Mouse (Mus musculus): ENCODE data around the gene Ints4. TPM values are rescaled to one million over a fixed set of nuclear protein-coding genes. Genes with fewer than 3 reads are reported as not detected.
"Not testable (repeated sequence)": the region's sequence is repeated elsewhere in the genome, so short reads cannot be mapped to it uniquely, and the experiment has no call there.

Ints4 gene
- polyA plus RNA-seq (2015; fragmentation: Nextera tagmentation; extraction: Ambion mirVana): 39.2 and 39.5 TPM in 2 replicates

GRCm38 (mm10) chr7:97480821-97481339 is at the start of gene Ints4:
Ints4 (plus strand) TSS chr7:97480956.
- H3K9ac ChIP-seq (replicated peaks): peak within 1 kb of the TSS; percentile 63
- peak within 1 kb of the TSS; percentile 79 for H3K27ac ChIP-seq (replicated peaks)
- ATAC-seq (ENCODE audit: low FRiP score): peak; percentile 99
- under 1% methylated on average over 24 of the region's 24 CpGs for WGBS
- H3K4me3 ChIP-seq (replicated peaks): peak within 1 kb of the TSS; percentile 84
- peaks cover 13% of the 10 kb centered on the region for H3K36me3 ChIP-seq
- peak within 1 kb of the TSS; percentile 82 for H3K4me2 ChIP-seq
- 0 out of 2 replicates have a peak, but pooled peaks cover 4% of the 10 kb centered on the region for H3K27me3 ChIP-seq (replicated peaks)
- H3K9me3 ChIP-seq (replicated peaks): no peaks in the 10 kb centered on the region
- peaks cover 26% of the 10 kb centered on the region for H3K4me1 ChIP-seq

- 71% methylated on average over 3 of the region's 3 CpGs for WGBS
- H3K27ac ChIP-seq (replicated peaks); H3K4me2 ChIP-seq; H3K27me3 ChIP-seq (replicated peaks); H3K4me3 ChIP-seq (replicated peaks); H3K36me3 ChIP-seq; H3K4me1 ChIP-seq; H3K9me3 ChIP-seq (replicated peaks); H3K9ac ChIP-seq (replicated peaks); ATAC-seq (ENCODE audit: low FRiP score): not testable (repeated sequence)
Observed at GRCm38 (mm10) chr7:97433517-97433916, 47.2 kb upstream of the Ints4 start.

- WGBS: 86% methylated on average over 10 of the region's 10 CpGs
- no peaks in the 10 kb centered on the region for H3K36me3 ChIP-seq
- no peak overlapping the region for H3K4me3 ChIP-seq (replicated peaks)
- peaks cover 8% of the 10 kb centered on the region for H3K4me1 ChIP-seq
- H3K9me3 ChIP-seq (replicated peaks): no peaks in the 10 kb centered on the region
- no peak overlapping the region for H3K9ac ChIP-seq (replicated peaks)
- no peak overlapping the region for H3K27ac ChIP-seq (replicated peaks)
- ATAC-seq (ENCODE audit: low FRiP score): no peak
- H3K4me2 ChIP-seq: no peak overlapping the region
- no peaks in the 10 kb centered on the region for H3K27me3 ChIP-seq (replicated peaks)
Observed at GRCm38 (mm10) chr7:97434517-97434916, 46.2 kb upstream of the Ints4 start.

GRCm38 (mm10) chr7:97438986-97439385 is 41.8 kb upstream of the Ints4 start:
- ATAC-seq (ENCODE audit: low FRiP score): no peak
- no peaks in the 10 kb centered on the region for H3K4me1 ChIP-seq
- no peaks in the 10 kb centered on the region for H3K36me3 ChIP-seq
- H3K27ac ChIP-seq (replicated peaks): no peak overlapping the region
- H3K9ac ChIP-seq (replicated peaks): no peak overlapping the region
- H3K4me3 ChIP-seq (replicated peaks): no peak overlapping the region
- H3K4me2 ChIP-seq: no peak overlapping the region
- H3K27me3 ChIP-seq (replicated peaks): no peaks in the 10 kb centered on the region
- no peaks in the 10 kb centered on the region for H3K9me3 ChIP-seq (replicated peaks)

- peak; percentile 90 for ATAC-seq (ENCODE audit: low FRiP score)
- 26% methylated on average over 6 of the region's 6 CpGs for WGBS
- H3K4me1 ChIP-seq: peaks cover 3% of the 10 kb centered on the region; the same call in 1 of the 2 replicates
- no peak overlapping the region for H3K4me2 ChIP-seq
- H3K9ac ChIP-seq (replicated peaks): no peak overlapping the region
- H3K27me3 ChIP-seq (replicated peaks): no peaks in the 10 kb centered on the region
- H3K36me3 ChIP-seq: no peaks in the 10 kb centered on the region
- no peaks in the 10 kb centered on the region for H3K9me3 ChIP-seq (replicated peaks)
- peak overlapping the region; percentile 83 for H3K27ac ChIP-seq (replicated peaks)
- H3K4me3 ChIP-seq (replicated peaks): no peak overlapping the region
Observed at GRCm38 (mm10) chr7:97446171-97446925, 34.4 kb upstream of the Ints4 start.

- 31% methylated on average over 6 of the region's 6 CpGs for WGBS
- peak; percentile 67 for ATAC-seq (ENCODE audit: low FRiP score)
- Histone ChIP-seq H3K9ac (replicated peaks) (no peak overlapping the region), H3K27me3 (replicated peaks) (no peaks in the 10 kb centered on the region), H3K27ac (replicated peaks) (peak overlapping the region; percentile 83), H3K9me3 (replicated peaks) (no peaks in the 10 kb centered on the region), H3K4me2 (peak overlapping the region; percentile 0; the same call in 1 of the 2 replicates), H3K36me3 (no peaks in the 10 kb centered on the region), H3K4me3 (replicated peaks) (no peak overlapping the region), H3K4me1 (peaks cover 3% of the 10 kb centered on the region; the same call in 1 of the 2 replicates)
Observed at GRCm38 (mm10) chr7:97447050-97447531, 33.7 kb upstream of the Ints4 start.

- H3K9ac ChIP-seq (replicated peaks); H3K4me2 ChIP-seq; ATAC-seq (ENCODE audit: low FRiP score); H3K36me3 ChIP-seq; H3K27me3 ChIP-seq (replicated peaks); H3K9me3 ChIP-seq (replicated peaks); H3K27ac ChIP-seq (replicated peaks); H3K4me3 ChIP-seq (replicated peaks): not testable (repeated sequence)
- WGBS: 86% methylated on average over 2 of the region's 2 CpGs
- peaks cover 13% of the 10 kb centered on the region for H3K4me1 ChIP-seq
Observed at GRCm38 (mm10) chr7:97451023-97451422, 29.7 kb upstream of the Ints4 start, which contains the start of gene Kctd14. Kctd14 (plus strand) TSS chr7:97451323.

- Histone ChIP-seq H3K27me3 (replicated peaks) (0 out of 2 replicates have a peak, but pooled peaks cover 10% of the 10 kb centered on the region), H3K4me1 (peaks cover 13% of the 10 kb centered on the region), H3K36me3 (no peaks in the 10 kb centered on the region), H3K27ac (replicated peaks) (no peak overlapping the region), H3K9me3 (replicated peaks) (no peaks in the 10 kb centered on the region), H3K9ac (replicated peaks) (no peak overlapping the region), H3K4me2 (no peak overlapping the region), H3K4me3 (replicated peaks) (no peak overlapping the region)
- no peak for ATAC-seq (ENCODE audit: low FRiP score)
- WGBS: 83% methylated on average over 6 of the region's 6 CpGs
Observed at GRCm38 (mm10) chr7:97452196-97452595, 28.6 kb upstream of the Ints4 start.

- Histone ChIP-seq H3K9ac (replicated peaks) (peak overlapping the region; percentile 23; the same call in 1 of the 2 replicates), H3K27ac (replicated peaks) (0 out of 2 replicates have a peak overlapping the region, but pooled peaks have one; percentile 11), H3K4me2 (peak overlapping the region; percentile 59), H3K27me3 (replicated peaks) (0 out of 2 replicates have a peak, but pooled peaks cover 10% of the 10 kb centered on the region), H3K36me3 (no peaks in the 10 kb centered on the region), H3K9me3 (replicated peaks) (no peaks in the 10 kb centered on the region), H3K4me1 (peaks cover 10% of the 10 kb centered on the region; the same call in 1 of the 2 replicates), H3K4me3 (replicated peaks) (peak overlapping the region; percentile 32)
- peak; percentile 28; the same call in 1 of the 2 replicates for ATAC-seq (ENCODE audit: low FRiP score)
- whole genome bisulfite sequencing: 8% methylated on average over 27 of the region's 27 CpGs
Observed at GRCm38 (mm10) chr7:97453141-97453921, 27.4 kb upstream of the Ints4 start.

GRCm38 (mm10) chr7:97454795-97455194 is 26.0 kb upstream of the Ints4 start:
- no peak overlapping the region for H3K27ac ChIP-seq (replicated peaks)
- H3K36me3 ChIP-seq: no peaks in the 10 kb centered on the region
- peaks cover 10% of the 10 kb centered on the region; the same call in 1 of the 2 replicates for H3K4me1 ChIP-seq
- H3K9ac ChIP-seq (replicated peaks): no peak overlapping the region
- no peak overlapping the region for H3K4me2 ChIP-seq
- WGBS: 96% methylated on average over 10 of the region's 10 CpGs
- ATAC-seq (ENCODE audit: low FRiP score): no peak
- no peaks in the 10 kb centered on the region for H3K9me3 ChIP-seq (replicated peaks)
- 0 out of 2 replicates have a peak, but pooled peaks cover 10% of the 10 kb centered on the region for H3K27me3 ChIP-seq (replicated peaks)
- H3K4me3 ChIP-seq (replicated peaks): no peak overlapping the region

GRCm38 (mm10) chr7:97455577-97455976 is 25.2 kb upstream of the Ints4 start:
- H3K9ac ChIP-seq (replicated peaks): no peak overlapping the region
- ATAC-seq (ENCODE audit: low FRiP score): no peak
- 87% methylated on average over 3 of the region's 3 CpGs for WGBS

More at GRCm38 (mm10) chr7:97455577-97455976, 25.2 kb upstream of the Ints4 start:
- Histone ChIP-seq H3K4me1 (peaks cover 10% of the 10 kb centered on the region; the same call in 1 of the 2 replicates), H3K4me2 (no peak overlapping the region), H3K4me3 (replicated peaks) (no peak overlapping the region), H3K36me3 (no peaks in the 10 kb centered on the region), H3K27ac (replicated peaks) (no peak overlapping the region), H3K9me3 (replicated peaks) (no peaks in the 10 kb centered on the region), H3K27me3 (replicated peaks) (0 out of 2 replicates have a peak, but pooled peaks cover 10% of the 10 kb centered on the region)
